19 mouse cellular contexts compared by ENCODE assay signal in genomic region chr7:75702368-75702767, GRCm38 (mm10).
DNase-seq lines count a peak whose midpoint lies in the region; ATAC-seq lines count a peak whose summit lies in the region.
"Had no signal": no experiment of that assay in that cellular context is flagged by ENCODE, and none has a peak within 500 bp of the region (broad histone marks: within the 10 kb centered on the region; RNA-seq: fewer than 3 reads in every experiment).

No protein-coding gene starts in this region.

- ATAC-seq in liver, embryonic 15.5 days (ENCODE audit: insufficient read depth): no peak
- ATAC-seq in liver, embryonic 12.5 days: no peak
- ATAC-seq in neural tube, embryonic 15.5 days (ENCODE audit: low FRiP score): no peak
- ATAC-seq: forebrain, postnatal 0 days; intestine, postnatal 0 days; midbrain, embryonic 15.5 days had no signal

- WGBS in liver, embryonic 15.5 days (ENCODE audit: insufficient replicate concordance): 61% methylated on average over 3 of the region's 3 CpGs
- 65% methylated on average over 3 of the region's 3 CpGs for WGBS in liver, embryonic 12.5 days (ENCODE audit: insufficient replicate concordance)
- WGBS in neural tube, embryonic 15.5 days: 88% methylated on average over 3 of the region's 3 CpGs

- H3K4me1 ChIP-seq in liver, embryonic 15.5 days (replicated peaks): peaks cover 3% of the 10 kb centered on the region
- peaks cover 9% of the 10 kb centered on the region for H3K4me1 ChIP-seq in liver, embryonic 12.5 days
- H3K4me1 ChIP-seq in brown adipose tissue, adult 24 weeks (ENCODE audit: control insufficient read depth, insufficient read depth, insufficient read length, low read length): no peaks in the 10 kb centered on the region
- H3K4me1 ChIP-seq in neural tube, embryonic 15.5 days: no peaks in the 10 kb centered on the region
- H3K4me1 ChIP-seq: hindbrain, embryonic 15.5 days; midbrain, embryonic 15.5 days had no signal

- H3K36me3 ChIP-seq in liver, embryonic 15.5 days (replicated peaks): peaks cover 87% of the 10 kb centered on the region
- H3K36me3 ChIP-seq in liver, embryonic 12.5 days: peaks cover 89% of the 10 kb centered on the region
- H3K36me3 ChIP-seq in splenic B cell, adult 2 months (ENCODE audit: control insufficient read depth, insufficient read depth, low read length, poor library complexity, severe bottlenecking): peaks cover 18% of the 10 kb centered on the region
- H3K36me3 ChIP-seq in neural tube, embryonic 15.5 days: no peaks in the 10 kb centered on the region
- H3K36me3 ChIP-seq: hindbrain, embryonic 15.5 days; midbrain, embryonic 15.5 days had no signal

- H3K9me3 ChIP-seq in liver, embryonic 15.5 days (replicated peaks): no peaks in the 10 kb centered on the region
- no peaks in the 10 kb centered on the region for H3K9me3 ChIP-seq in liver, embryonic 12.5 days (replicated peaks)
- no peaks in the 10 kb centered on the region for H3K9me3 ChIP-seq in neural tube, embryonic 15.5 days (replicated peaks)
- H3K9me3 ChIP-seq: G1E; hindbrain, embryonic 15.5 days; midbrain, embryonic 15.5 days had no signal

- no peak overlapping the region for H3K9ac ChIP-seq in liver, embryonic 15.5 days
- no peak overlapping the region for H3K9ac ChIP-seq in liver, embryonic 12.5 days
- H3K9ac ChIP-seq in neural tube, embryonic 15.5 days (replicated peaks): no peak overlapping the region
- H3K9ac ChIP-seq: forebrain, postnatal 0 days; hindbrain, embryonic 15.5 days; midbrain, embryonic 15.5 days had no signal

- H3K4me3 ChIP-seq in liver, embryonic 15.5 days (replicated peaks): peak overlapping the region; percentile 28
- no peak overlapping the region for H3K4me3 ChIP-seq in liver, embryonic 12.5 days
- H3K4me3 ChIP-seq in brown adipose tissue, adult 24 weeks (ENCODE audit: insufficient read depth, low read depth, low read length): peak overlapping the region; percentile 30
- no peak overlapping the region for H3K4me3 ChIP-seq in neural tube, embryonic 15.5 days (replicated peaks)
- H3K4me3 ChIP-seq: hindbrain, embryonic 15.5 days; midbrain, embryonic 15.5 days; myocyte had no signal

- H3K27ac ChIP-seq in liver, embryonic 15.5 days (replicated peaks): no peak overlapping the region
- no peak overlapping the region for H3K27ac ChIP-seq in liver, embryonic 12.5 days
- peak overlapping the region; percentile 24; the same call in 1 of the 2 replicates for H3K27ac ChIP-seq in brown adipose tissue, adult 24 weeks (replicated peaks; ENCODE audit: low read depth, low read length)
- no peak overlapping the region for H3K27ac ChIP-seq in neural tube, embryonic 15.5 days (replicated peaks)
- H3K27ac ChIP-seq: hindbrain, embryonic 15.5 days; midbrain, embryonic 15.5 days had no signal

- no peak overlapping the region for H3K4me2 ChIP-seq in liver, embryonic 15.5 days
- H3K4me2 ChIP-seq in liver, embryonic 12.5 days: no peak overlapping the region
- no peak overlapping the region for H3K4me2 ChIP-seq in neural tube, embryonic 15.5 days
- H3K4me2 ChIP-seq: heart, embryonic 11.5 days; hindbrain, embryonic 15.5 days; midbrain, embryonic 15.5 days had no signal

- H3K27me3 ChIP-seq in liver, embryonic 15.5 days: no peaks in the 10 kb centered on the region
- no peaks in the 10 kb centered on the region for H3K27me3 ChIP-seq in liver, embryonic 12.5 days (replicated peaks)
- H3K27me3 ChIP-seq in splenic B cell, adult 2 months (ENCODE audit: control insufficient read depth, insufficient read depth, low read length, poor library complexity, severe bottlenecking): no peaks in the 10 kb centered on the region
- no peaks in the 10 kb centered on the region for H3K27me3 ChIP-seq in neural tube, embryonic 15.5 days (replicated peaks)
- H3K27me3 ChIP-seq: hindbrain, embryonic 15.5 days; midbrain, embryonic 15.5 days had no signal

- peak; percentile 19 for DNase-seq in thymus, postnatal 14 days
- DNase-seq in thymus, adult 18-20 months: no peak
- DNase-seq in splenic B cell, adult 2 months (ENCODE audit: low read depth, low spot score): peak; percentile 43
- no peak for DNase-seq in adrenal gland, adult 8-10 months
- DNase-seq: cerebellum, postnatal 14 days; forebrain, postnatal 0 days; heart, postnatal 36 days; layer of hippocampus, postnatal 36 days; right cerebral cortex, postnatal 14 days had no signal

Comparison
In these comparisons a context has a peak if more than half of its experiments do, and no peak if none do; other contexts are left out.
1. H3K4me3 ChIP-seq: peak in liver, embryonic 15.5 days (single experiment) and brown adipose tissue, adult 24 weeks (single experiment); none in liver, embryonic 12.5 days (single experiment) and neural tube, embryonic 15.5 days (single experiment).
2. DNase-seq: peak in thymus, postnatal 14 days (single experiment) and splenic B cell, adult 2 months (single experiment); none in thymus, adult 18-20 months (0 of 2) and adrenal gland, adult 8-10 months (single experiment).